Mouse (Mus musculus) heart, embryonic 14.5 days (tissue): Measurements from ENCODE around the gene Erc2. TPM values are rescaled to one million over a fixed set of nuclear protein-coding genes. Genes with fewer than 3 reads are reported as not detected.

Experiments used
- ATAC-seq: fragments of 200-750 bp; cut with Nextera tagmentation; 2 replicates; pipeline ENCODE4 v1.8.0; 2017; ENCODE audit warnings: low read depth, moderate TSS enrichment; ENCODE audit not compliant: insufficient number of reproducible peaks, insufficient read depth, low FRiP score
- H3K27ac ChIP-seq, 2 experiments: fragments of 200-500 bp in 1 of 2; fragments of 300-500 bp in 1 of 2; sonication (generic) in 1 of 2; replicated peaks in 1 of 2; 2 replicates each; pipeline ENCODE4 v1.5.1; 2012 to 2014; ENCODE audit warnings: low read depth in 2 of 2, low read length in 2 of 2, control low read depth in 1 of 2, mild to moderate bottlenecking in 1 of 2, mixed read lengths in 1 of 2; ENCODE audit not compliant: control insufficient read depth in 1 of 2, insufficient read depth in 1 of 2
- H3K27me3 ChIP-seq: fragments of 300-500 bp; sonication (generic); 2 replicates; pipeline ENCODE4 v1.6.1; 2014; ENCODE audit warnings: mild to moderate bottlenecking, low read length, control low read depth; ENCODE audit not compliant: control insufficient read depth, insufficient read depth
- H3K36me3 ChIP-seq: fragments of 300-500 bp; sonication (generic); 2 replicates; pipeline ENCODE4 v1.6.1; 2014; ENCODE audit warnings: mild to moderate bottlenecking, control low read depth, low read length, mixed read lengths; ENCODE audit not compliant: control insufficient read depth, insufficient read depth
- H3K4me1 ChIP-seq, 2 experiments: fragments of 200-500 bp in 1 of 2; fragments of 300-500 bp in 1 of 2; sonication (generic) in 1 of 2; 2 replicates each; pipeline ENCODE4 v1.6.1; 2012 to 2014; ENCODE audit warnings: low read length in 2 of 2, control low read depth in 1 of 2, mixed read lengths in 1 of 2; ENCODE audit not compliant: control insufficient read depth in 2 of 2, insufficient read depth in 2 of 2
- H3K4me2 ChIP-seq: fragments of 300-500 bp; sonication (generic); 2 replicates; pipeline ENCODE4 v1.6.1; 2014; ENCODE audit warnings: mild to moderate bottlenecking, low read length
- H3K4me3 ChIP-seq, 2 experiments: fragments of 200-500 bp in 1 of 2; fragments of 300-500 bp in 1 of 2; sonication (generic) in 1 of 2; 2 replicates each; pipeline ENCODE4 v1.5.1; 2012 to 2014; ENCODE audit warnings: low read length in 2 of 2, mild to moderate bottlenecking in 2 of 2, control low read depth in 1 of 2, low read depth in 1 of 2, moderate library complexity in 1 of 2; ENCODE audit not compliant: control insufficient read depth in 1 of 2, insufficient read depth in 1 of 2
- H3K9ac ChIP-seq: fragments of 300-500 bp; sonication (generic); 2 replicates; pipeline ENCODE4 v1.6.1; 2014; ENCODE audit warnings: mild to moderate bottlenecking, low read length
- H3K9me3 ChIP-seq: fragments of 300-500 bp; sonication (generic); 2 replicates; pipeline ENCODE4 v1.6.1; 2016; ENCODE audit warnings: low read length, control low read depth; ENCODE audit not compliant: control insufficient read depth
- WGBS: fragments of 180-500 bp; shearing (Covaris S2); extraction: QIAGEN DNeasy Blood & Tissue Kit; methylation state at CpG from one replicate; pipeline ENCODE4 v1.1.7; 2014; 5-methylcytosine and 5-hydroxymethylcytosine counted together
- polyA plus RNA-seq: library from polyadenylated mRNA; unstranded; fragments of >200 nt; fragmentation: Nextera tagmentation; extraction: Ambion mirVana; gene quantifications from 2 replicates; pipeline ENCODE4 v1.2.1, GENCODE M21; 2014

Gene Erc2
- polyA plus RNA-seq, 1 experiment from 2014 or later = 3.2 TPM

DNA sequence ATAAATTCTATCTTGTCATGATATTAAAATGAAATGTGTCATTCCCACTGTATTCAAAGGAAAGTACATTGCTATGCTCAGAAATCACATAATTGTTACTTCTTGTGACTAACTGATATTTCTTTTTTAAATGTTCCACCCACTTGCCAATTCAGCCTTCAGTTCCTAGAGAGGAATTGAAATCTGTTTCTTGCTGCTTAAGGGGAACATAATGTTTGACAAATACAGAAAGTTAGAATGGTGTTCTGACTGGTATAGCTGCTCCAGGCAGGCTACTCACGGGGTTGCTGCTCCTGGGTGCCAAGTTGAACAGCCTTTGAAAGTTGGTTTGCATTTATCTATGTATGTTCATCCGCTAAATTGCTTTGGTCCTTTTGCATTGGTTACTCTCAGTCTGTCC lies 270.2 kb downstream of the Erc2 start:
- Histone ChIP-seq H3K9ac (no peak overlapping the region), H3K27ac (no peak overlapping the region), H3K9me3 (no peaks in the 10 kb centered on the region), H3K4me2 (no peak overlapping the region), H3K4me1 (no peaks in the 10 kb centered on the region), H3K4me3 (no peak overlapping the region), H3K36me3 (no peaks in the 10 kb centered on the region), H3K27me3 (no peaks in the 10 kb centered on the region)
- WGBS = 92% methylated on average over 2 of the region's 2 CpGs
- no peak for ATAC-seq

DNA sequence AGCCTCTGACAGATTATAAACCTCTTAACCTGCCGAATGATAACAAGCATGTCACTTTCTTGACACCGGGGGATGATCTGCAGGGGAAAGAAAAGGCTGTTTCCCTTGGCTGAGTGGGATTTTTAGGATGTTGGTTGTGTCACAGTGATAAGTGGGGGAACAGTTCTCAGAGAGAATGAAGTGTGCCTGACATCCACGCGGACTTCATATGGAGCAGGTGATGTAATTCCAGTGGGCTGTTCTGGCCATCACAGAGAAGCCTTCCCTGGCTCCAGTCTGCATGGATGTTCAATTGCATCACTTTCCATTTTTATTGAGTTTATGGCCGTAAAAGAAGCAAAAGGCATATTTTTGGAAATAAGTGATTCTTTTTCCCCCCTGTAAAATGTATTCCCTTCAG lies 279.5 kb downstream of the Erc2 start:
- WGBS = 22% methylated on average over 5 of the region's 5 CpGs
- Histone ChIP-seq H3K27me3 (no peaks in the 10 kb centered on the region), H3K9me3 (no peaks in the 10 kb centered on the region), H3K36me3 (no peaks in the 10 kb centered on the region), H3K9ac (no peak overlapping the region), H3K27ac (no peak overlapping the region; a peak in 1 of 4 replicates), H3K4me3 (no peak overlapping the region), H3K4me1 (peaks cover 5 to 16% of the 10 kb centered on the region in 2 experiments), H3K4me2 (peak overlapping the region; percentile 17; the same call in 1 of the 2 replicates)
- no peak for ATAC-seq

DNA sequence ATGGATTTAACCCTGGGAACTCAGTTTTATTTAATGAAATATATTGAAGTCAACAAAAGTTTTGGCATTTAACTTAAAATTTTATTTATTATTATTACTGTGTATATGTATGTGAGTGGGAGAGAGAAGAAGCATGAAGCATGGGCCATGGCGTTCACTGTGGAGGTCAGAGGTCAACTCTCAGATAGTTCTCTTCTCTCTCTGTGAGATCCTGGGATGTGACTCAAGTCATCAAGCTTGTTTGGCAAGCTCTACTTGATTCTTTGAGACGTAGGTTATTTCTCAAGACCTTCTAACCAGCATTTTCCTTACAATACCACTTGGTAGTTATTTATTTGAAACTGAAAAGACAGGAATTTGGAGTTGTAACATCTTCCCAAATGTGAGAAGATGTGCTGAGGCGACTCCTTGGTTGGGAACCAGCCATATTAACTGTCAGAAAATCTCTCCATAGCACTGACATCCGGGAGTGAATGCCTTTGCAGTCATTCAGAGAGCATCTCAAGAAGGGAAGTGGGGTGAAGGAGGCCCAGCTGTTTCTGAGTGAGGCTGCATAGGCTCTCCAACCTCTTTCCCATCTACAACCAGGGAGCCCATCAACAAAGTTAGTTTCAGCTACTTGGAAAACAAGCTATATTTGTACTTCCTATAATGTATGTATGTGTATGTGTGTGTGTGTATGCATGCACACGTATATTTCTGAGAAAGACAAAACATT lies 299.6 kb downstream of the Erc2 start:
- Histone ChIP-seq H3K27ac (no peak overlapping the region), H3K27me3 (no peaks in the 10 kb centered on the region), H3K4me2 (no peak overlapping the region), H3K36me3 (no peaks in the 10 kb centered on the region), H3K4me1 (no peaks in the 10 kb centered on the region), H3K9me3 (0 out of 2 replicates have a peak, but pooled peaks cover 3% of the 10 kb centered on the region), H3K9ac (no peak overlapping the region), H3K4me3 (no peak overlapping the region)
- 78% methylated on average over 5 of the region's 5 CpGs for WGBS
- ATAC-seq = no peak

DNA sequence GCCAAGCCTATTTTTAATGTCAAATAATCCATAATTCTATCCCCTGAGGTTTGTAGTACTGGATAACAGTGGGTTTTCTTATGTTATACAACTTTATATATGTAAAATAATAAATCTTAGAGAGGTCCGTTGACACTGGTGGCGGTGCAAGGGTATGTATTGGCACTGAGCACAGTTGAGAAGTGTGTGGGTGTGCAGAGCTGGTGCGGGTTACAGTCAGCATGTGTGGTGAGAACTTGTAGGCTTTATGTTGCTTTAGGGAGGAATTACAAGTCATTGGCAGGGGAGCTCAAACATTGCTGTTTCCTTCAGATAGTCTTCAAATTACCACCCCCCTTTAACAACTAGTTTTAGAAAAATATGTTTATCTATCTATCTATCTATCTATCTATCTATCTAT lies 305.1 kb downstream of the Erc2 start:
- H3K27ac ChIP-seq = no peak overlapping the region
- H3K9me3 ChIP-seq = 0 out of 2 replicates have a peak, but pooled peaks cover 3% of the 10 kb centered on the region
- no peaks in the 10 kb centered on the region for H3K36me3 ChIP-seq
- no peak overlapping the region for H3K4me2 ChIP-seq
- no peak overlapping the region for H3K9ac ChIP-seq
- no peaks in the 10 kb centered on the region for H3K27me3 ChIP-seq
- no peak for ATAC-seq
- H3K4me3 ChIP-seq = no peak overlapping the region
- H3K4me1 ChIP-seq = no peaks in the 10 kb centered on the region
- 91% methylated on average over 3 of the region's 3 CpGs for WGBS

DNA sequence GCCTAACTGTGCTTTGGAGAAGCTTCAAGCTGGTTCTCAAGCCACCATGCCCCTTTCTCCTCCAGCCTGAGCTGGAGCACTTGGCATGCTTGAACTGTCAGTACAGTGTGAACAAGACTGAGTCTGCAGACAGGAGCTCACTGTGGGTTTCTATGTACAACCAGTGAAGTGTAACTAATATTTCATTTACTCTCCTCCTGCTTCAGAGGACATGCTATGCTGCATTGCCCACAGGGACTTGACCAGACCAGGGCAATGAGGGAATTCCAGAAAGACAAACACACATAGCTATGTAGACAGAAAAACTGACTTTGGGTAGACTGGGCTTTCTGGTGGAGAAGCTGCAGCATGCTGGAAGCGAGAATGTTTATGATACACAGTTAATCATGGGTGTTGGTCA lies 311.3 kb downstream of the Erc2 start:
- no peaks in the 10 kb centered on the region for H3K36me3 ChIP-seq
- H3K9me3 ChIP-seq = no peaks in the 10 kb centered on the region
- no peaks in the 10 kb centered on the region for H3K27me3 ChIP-seq
- no peak overlapping the region for H3K9ac ChIP-seq
- H3K4me2 ChIP-seq = no peak overlapping the region
- 69% methylated on average over 1 of the region's 1 CpGs for WGBS
- H3K4me1 ChIP-seq = no peaks in the 10 kb centered on the region
- H3K27ac ChIP-seq = no peak overlapping the region
- H3K4me3 ChIP-seq = no peak overlapping the region
- no peak for ATAC-seq

DNA sequence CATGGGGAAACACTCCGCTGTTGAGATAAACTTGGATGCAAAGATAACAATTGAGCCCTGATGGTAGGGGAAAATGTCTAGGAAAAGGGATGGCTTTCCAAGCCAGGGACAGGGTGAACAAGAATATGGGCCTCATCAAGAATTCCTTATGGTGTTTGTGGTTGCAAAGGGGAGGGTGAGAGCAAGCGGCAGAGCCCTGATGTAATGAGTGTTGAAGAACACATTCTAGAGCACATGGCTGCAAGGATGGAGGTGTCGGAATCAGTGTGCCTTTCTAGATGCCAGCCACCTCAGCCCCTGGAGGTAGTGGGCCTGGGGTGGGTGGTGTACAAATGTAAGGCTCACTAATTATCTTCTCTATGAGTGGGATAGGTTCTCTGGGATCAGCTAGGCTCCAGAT lies 313.5 kb downstream of the Erc2 start:
- Histone ChIP-seq H3K9ac (no peak overlapping the region), H3K36me3 (no peaks in the 10 kb centered on the region), H3K4me2 (no peak overlapping the region), H3K4me1 (no peaks in the 10 kb centered on the region), H3K27me3 (no peaks in the 10 kb centered on the region), H3K27ac (no peak overlapping the region), H3K9me3 (no peaks in the 10 kb centered on the region), H3K4me3 (no peak overlapping the region)
- 88% methylated on average over 3 of the region's 3 CpGs for WGBS
- ATAC-seq = no peak

DNA sequence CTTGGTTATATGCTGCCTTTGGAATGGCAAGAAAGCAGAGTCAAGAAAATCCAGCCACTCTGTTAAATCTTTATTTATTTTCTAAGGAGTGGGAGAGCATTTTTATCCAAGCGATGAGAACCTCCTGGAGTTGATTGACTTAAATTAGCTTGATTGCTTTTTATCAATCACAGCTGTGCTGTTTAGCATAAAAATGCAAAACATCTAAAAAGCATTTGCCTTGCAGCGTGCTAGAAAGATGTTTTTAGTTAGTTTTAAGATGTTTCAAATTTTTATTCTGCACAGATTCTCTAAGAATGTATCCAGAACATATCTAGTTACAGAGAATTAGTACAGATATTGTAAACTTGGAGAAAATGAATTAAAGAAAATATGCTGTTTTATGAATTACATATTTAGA lies 315.7 kb downstream of the Erc2 start:
- H3K36me3 ChIP-seq = no peaks in the 10 kb centered on the region
- no peaks in the 10 kb centered on the region for H3K4me1 ChIP-seq
- H3K27me3 ChIP-seq = no peaks in the 10 kb centered on the region
- WGBS = 68% methylated on average over 2 of the region's 2 CpGs
- H3K4me2 ChIP-seq = no peak overlapping the region
- no peak overlapping the region for H3K9ac ChIP-seq
- H3K27ac ChIP-seq = no peak overlapping the region
- ATAC-seq = no peak
- no peak overlapping the region for H3K4me3 ChIP-seq
- H3K9me3 ChIP-seq = no peaks in the 10 kb centered on the region

DNA sequence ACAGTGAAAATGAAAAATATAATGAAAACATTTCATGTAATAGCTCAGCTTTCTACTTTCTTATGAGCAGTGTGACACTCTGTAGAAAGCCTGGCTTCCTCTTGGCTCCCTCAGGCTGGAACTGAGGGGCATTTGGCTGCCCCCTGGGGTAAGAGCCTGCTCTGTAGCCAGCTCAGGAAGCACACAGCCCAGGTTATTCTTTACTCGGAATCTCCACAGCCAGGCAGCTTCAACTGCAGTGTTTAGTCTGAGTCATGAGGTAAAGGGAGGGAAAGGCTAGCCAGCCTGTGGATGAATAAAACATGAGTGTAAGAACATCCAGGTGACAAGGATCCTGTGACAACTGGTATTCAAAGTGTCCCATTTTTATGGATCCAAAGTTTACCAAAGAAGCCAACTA lies 323.0 kb downstream of the Erc2 start:
- 50% methylated on average over 1 of the region's 1 CpGs for WGBS
- no peaks in the 10 kb centered on the region for H3K36me3 ChIP-seq
- H3K4me1 ChIP-seq = peaks cover 2 to 7% of the 10 kb centered on the region in 2 experiments; a peak in 3 of 4 replicates
- no peak overlapping the region for H3K9ac ChIP-seq
- no peak overlapping the region for H3K4me2 ChIP-seq
- H3K9me3 ChIP-seq = no peaks in the 10 kb centered on the region
- H3K27ac ChIP-seq = no peak overlapping the region
- no peaks in the 10 kb centered on the region for H3K27me3 ChIP-seq
- H3K4me3 ChIP-seq = no peak overlapping the region
- ATAC-seq = no peak
